Mouse (Mus musculus) gonadal fat pad, adult 2 months (tissue): ENCODE measurements at regions not wholly inside any gene's neighbourhood (a gene's known extent, or its start where the extent isn't known, plus 50 kb on each side); places are given as distances from the start of the nearest gene placed in this dataset.
A peak's percentile ranks its signal among the peaks of the same experiment; 100 is the strongest.

Experiments used
- DNase-seq: peaks from one replicate; pipeline ENCODE4 v3.0.0-alpha.2; 2012; ENCODE audit warnings: low read depth

DNA sequence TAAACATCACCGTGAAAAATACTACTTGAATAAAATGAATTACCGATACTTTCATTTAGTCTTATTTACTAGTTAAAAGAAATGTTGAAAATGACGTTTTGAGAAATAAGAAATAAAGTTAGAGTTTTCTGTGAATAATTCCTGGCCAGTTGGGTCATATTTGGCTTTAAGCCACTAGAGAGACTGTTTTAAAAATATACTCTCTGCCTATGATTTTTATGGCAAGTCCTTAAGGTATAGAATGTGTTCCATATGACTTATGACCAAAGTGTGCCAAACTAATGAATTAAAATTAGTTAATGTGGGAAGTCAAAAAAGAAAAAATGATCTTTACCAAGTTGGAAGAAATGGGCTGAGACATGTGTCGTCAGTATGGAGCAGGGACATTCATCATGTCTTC, 354.2 kb upstream of the Col3a1 start:
- no peak for DNase-seq

DNA sequence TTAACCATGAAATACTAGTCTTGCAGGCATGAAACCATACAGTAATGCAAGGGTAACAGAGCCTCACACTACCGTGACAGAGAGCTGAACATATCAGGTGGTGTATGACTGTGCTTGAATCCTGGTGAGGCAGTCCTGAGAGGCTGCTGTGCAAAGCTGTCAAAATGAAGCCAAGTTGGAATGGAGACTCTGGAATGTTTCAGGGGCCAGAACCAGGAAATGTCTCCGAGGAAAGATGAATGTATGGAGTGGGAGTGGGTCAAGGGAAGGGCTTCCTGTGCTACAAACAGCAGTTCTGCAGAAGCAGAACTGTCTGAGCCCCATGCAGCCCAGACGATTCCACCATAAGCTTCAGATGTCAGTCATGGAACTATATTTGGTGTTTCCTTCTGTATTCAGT, 324.2 kb upstream of the Col3a1 start:
- DNase-seq = no peak

DNA sequence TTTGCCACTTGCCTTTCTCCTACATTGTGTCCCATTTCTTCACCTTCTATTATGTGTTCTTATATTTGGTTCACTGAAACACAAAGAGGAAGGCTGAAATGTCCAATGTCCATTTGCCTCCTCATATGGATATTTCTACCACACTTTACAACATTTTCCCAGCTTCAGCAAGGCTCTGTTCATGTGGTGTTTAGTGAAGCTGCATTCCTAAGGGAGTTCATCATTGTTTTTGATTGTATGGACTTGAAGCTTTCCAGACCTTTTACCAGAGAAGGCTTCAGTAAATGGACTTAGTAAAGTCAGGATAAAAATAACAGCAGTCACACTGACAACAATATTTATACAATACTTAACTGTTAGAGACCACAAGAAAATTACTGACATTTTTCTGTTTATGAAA, 290.8 kb upstream of the Col3a1 start:
- DNase-seq = no peak

DNA sequence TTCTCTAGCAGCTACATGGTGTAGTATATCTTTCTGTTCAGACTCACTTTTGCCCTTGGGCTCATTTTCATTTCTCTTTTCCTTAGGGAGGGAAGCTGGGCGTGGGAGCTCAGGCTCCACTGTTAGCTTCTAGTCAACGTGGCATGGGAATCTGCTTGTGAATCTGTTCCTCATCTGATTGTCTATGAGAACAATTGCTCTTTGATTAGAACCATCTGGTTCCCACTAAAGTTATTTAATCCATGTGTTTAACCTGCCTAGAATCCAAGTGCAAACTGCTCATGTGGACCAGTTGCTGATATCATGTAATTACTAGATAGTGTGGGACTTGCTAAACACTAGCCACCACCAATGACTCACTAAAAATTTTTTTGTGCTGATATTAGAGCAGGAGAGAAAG, 290.1 kb upstream of the Col3a1 start:
- DNase-seq = no peak

- no peak for DNase-seq
Observed at GRCm38 (mm10) chr1:45022146-45022841, 289.0 kb upstream of the Col3a1 start.

GRCm38 (mm10) chr1:45023336-45023735, 288.0 kb upstream of the Col3a1 start:
- no peak for DNase-seq

- DNase-seq = no peak
Observed at GRCm38 (mm10) chr1:45031436-45032027, 279.8 kb upstream of the Col3a1 start.

DNA sequence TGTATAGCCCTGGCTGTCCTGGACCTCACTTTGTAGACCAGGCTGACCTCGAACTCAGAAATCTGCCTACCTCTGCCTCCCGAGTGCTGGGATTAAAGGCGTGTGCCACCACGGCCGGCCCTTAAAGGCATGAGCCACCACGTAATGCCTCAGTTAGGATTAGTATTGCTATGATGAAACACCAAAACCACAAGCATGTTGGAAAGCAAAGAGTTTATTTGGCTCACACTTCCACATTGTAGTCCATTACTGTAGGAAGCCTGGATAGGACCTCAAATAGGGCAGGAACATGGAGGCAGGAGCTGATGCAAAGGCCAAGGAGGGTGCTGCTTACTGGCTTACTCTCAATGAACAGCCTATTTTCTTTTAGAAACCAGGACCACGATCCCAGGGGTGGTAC, 278.0 kb upstream of the Col3a1 start:
- peak; percentile 60 for DNase-seq

- DNase-seq = no peak
Observed at GRCm38 (mm10) chr1:45041328-45041727, 270.0 kb upstream of the Col3a1 start.

DNA sequence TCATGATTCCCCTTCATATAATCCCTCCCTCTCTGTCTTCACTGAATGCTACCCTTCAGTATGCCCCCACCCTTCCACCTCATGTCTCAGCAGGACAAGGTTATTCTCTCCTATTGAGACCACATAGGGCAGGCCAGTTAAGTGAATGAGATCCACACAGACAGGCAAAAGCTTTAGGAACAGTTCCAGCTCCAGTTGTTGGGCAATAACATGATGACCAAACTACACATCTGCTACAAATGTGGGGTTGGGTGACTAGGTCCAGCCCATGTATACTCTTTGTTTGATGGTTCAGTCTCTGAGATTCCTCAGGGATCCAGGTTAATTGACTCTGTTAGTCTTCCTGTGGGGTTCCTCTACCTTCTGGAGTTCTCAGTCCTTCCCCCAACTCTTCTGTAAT, 269.5 kb upstream of the Col3a1 start:
- no peak for DNase-seq

- no peak for DNase-seq
Observed at GRCm38 (mm10) chr1:45043245-45043926, 268.0 kb upstream of the Col3a1 start.

DNA sequence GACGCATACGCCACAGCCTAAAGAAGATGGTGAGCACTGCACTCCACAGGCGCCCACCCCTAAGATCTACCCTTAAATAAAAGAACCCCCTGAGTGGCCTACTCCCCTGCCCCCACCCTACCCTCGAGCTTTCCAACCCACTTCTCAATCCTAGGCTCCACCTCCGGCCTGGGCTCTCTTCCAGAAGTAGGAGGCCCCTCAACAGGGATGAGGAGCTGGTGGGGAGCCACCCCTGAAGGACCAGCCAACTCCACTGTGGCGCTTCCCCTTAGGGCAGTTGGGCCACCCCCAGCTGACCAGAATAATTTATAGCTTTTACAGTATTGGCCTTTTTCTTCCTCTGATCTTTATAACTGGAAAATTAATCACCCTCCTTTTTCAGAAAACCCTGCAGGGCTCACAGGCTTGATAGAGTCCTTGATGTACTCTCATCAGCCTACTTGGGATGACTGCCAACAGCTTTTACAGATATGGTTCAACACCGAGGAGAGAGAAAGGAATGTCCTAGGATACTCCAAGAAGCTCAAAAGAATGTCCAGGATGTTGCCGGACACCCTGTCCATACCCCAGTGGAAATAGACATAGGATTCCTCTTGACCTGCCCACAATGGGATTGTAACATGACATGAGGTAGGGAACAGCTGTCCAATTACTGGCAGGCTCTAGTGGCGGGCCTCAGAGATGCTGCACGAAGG, 220.3 kb upstream of the Col3a1 start:
- DNase-seq = no peak

GRCm38 (mm10) chr1:45100966-45101365, 210.4 kb upstream of the Col3a1 start:
- no peak for DNase-seq

GRCm38 (mm10) chr1:45116409-45117144, 194.8 kb upstream of the Col3a1 start:
- no peak for DNase-seq

GRCm38 (mm10) chr1:45135152-45135714, 176.1 kb upstream of the Col3a1 start:
- DNase-seq = peak; percentile 9

DNA sequence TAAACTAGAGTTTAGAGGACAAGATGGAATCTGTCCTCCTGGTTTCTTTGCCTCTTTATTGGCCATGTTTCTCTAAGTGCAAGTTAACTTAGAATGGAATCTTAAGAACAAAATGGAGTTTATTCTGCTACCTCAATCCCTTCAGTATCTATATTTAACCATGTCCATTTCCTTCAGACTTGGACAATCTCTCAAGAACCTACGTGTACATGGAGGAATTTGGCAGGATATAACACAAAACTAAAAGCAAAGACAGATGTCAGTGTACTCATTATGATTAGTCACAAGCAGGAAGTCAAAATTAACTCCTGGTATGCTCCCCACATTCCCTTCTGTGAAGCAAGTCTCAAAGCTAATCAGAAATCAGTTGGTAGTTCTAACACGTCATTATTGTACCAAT, 164.3 kb upstream of the Col3a1 start:
- DNase-seq = no peak

- DNase-seq = no peak
Observed at GRCm38 (mm10) chr1:45181632-45182031, 129.7 kb upstream of the Col3a1 start.

GRCm38 (mm10) chr1:45185341-45185740, 126.0 kb upstream of the Col3a1 start:
- DNase-seq = no peak

- no peak for DNase-seq
Observed at GRCm38 (mm10) chr1:45207926-45208325, 103.4 kb upstream of the Col3a1 start.

DNA sequence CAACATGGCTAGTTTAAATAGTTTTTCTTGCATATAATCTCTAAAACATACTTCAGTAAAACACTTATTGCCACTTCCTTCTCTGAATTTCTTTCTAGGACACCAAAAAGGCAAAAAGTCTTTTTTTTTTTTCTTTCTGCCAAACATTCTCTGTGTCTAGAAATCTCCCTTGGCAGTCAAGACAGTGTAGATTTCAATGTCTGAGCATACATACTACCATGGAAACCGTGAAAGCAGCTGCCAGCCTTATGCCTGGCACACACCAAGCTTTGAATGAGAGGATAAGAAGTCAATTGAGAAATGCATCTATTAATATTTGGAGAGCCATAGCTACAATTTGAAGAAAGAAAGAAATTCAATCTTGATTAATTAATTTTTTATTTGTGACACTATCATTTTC, 95.1 kb upstream of the Col3a1 start:
- no peak for DNase-seq
